25 mouse cellular contexts compared by ENCODE assay signal in the genomic region with DNA sequence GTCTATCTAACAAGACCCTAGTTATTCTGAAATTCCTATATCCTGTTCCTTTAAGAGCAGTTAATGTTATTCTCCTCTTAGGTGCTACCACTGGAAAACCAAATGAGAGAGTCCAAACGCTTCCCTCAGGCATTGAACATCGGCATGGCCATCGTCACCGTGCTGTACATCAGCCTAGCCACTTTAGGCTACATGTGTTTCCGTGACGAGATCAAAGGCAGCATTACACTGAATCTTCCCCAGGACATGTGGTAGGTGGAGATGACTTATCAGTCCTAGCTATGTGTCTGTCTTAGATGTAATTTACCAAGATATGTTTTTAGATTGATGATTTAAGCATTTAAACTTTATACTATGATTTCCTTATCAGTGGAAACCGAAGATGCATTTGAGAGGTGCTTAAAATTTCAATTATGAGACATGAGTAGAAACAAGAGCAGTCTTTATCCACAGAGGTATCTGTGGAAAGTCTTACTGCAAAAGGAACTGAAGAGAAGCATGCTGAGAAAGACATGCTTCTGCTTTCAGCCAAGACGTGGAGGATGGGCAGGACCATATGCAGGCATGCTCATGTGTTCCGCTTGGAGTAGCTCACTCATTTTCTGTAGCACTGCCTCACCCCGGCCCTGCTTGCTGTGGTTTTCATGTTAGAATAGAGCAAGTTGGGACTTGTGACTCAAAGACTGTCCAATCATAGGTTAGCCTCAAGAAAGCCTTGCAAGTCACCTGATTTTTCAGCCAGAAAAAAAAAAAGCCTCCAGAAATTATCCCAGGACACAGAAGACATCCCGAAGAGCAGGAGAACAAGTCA.
"Had no signal": no experiment of that assay in that cellular context is flagged by ENCODE, and none has a peak within 500 bp of the region (broad histone marks: within the 10 kb centered on the region; RNA-seq: fewer than 3 reads in every experiment).

No protein-coding gene starts in this region.

- H3K4me2 ChIP-seq: limb, embryonic 13.5 days; liver, embryonic 12.5 days; liver, embryonic 15.5 days; lung, embryonic 15.5 days; midbrain, embryonic 13.5 days had no signal

- H3K4me1 ChIP-seq: limb, embryonic 13.5 days; liver, embryonic 12.5 days; liver, embryonic 15.5 days; lung, embryonic 15.5 days had no signal

- ATAC-seq: intestine, postnatal 0 days; liver, embryonic 12.5 days; midbrain, embryonic 13.5 days; midbrain, embryonic 16.5 days had no signal

- DNase-seq: kidney, postnatal 25 days; layer of hippocampus, postnatal 36 days; liver; lung, adult 18-20 months; lung, postnatal 10 days; lung, postnatal 36 days; right cerebral cortex, adult 18-20 months; right cerebral cortex, postnatal 14 days; right cerebral cortex, postnatal 4 days; thymus, adult 2 months; thymus, postnatal 14 days; thymus, postnatal 4 days had no signal

- H3K9ac ChIP-seq: limb, embryonic 13.5 days; liver, embryonic 12.5 days; liver, embryonic 15.5 days; lung, embryonic 15.5 days; midbrain, embryonic 13.5 days had no signal

- H3K9me3 ChIP-seq: limb, embryonic 13.5 days; liver, embryonic 12.5 days; liver, embryonic 15.5 days; lung, embryonic 15.5 days; megakaryocyte, embryonic 14.5 days; midbrain, embryonic 10.5 days; midbrain, embryonic 13.5 days had no signal

- H3K27me3 ChIP-seq: limb, embryonic 13.5 days; liver, embryonic 12.5 days; liver, embryonic 15.5 days; lung, embryonic 15.5 days; megakaryocyte, embryonic 14.5 days; midbrain, embryonic 13.5 days had no signal

- H3K4me3 ChIP-seq: left cerebral cortex, adult 2 months; limb, embryonic 13.5 days; liver, embryonic 12.5 days; liver, embryonic 15.5 days; lung, embryonic 15.5 days; megakaryocyte, embryonic 14.5 days; midbrain, embryonic 10.5 days; midbrain, embryonic 13.5 days; myocyte had no signal

- H3K27ac ChIP-seq: kidney, postnatal 0 days; left cerebral cortex, adult 2 months; limb, embryonic 13.5 days; liver, embryonic 12.5 days; liver, embryonic 15.5 days; lung, embryonic 15.5 days; midbrain, embryonic 10.5 days; midbrain, embryonic 13.5 days; stomach, postnatal 0 days had no signal
